Mouse (Mus musculus): ENCODE data around the gene Irgm1.

DNA sequence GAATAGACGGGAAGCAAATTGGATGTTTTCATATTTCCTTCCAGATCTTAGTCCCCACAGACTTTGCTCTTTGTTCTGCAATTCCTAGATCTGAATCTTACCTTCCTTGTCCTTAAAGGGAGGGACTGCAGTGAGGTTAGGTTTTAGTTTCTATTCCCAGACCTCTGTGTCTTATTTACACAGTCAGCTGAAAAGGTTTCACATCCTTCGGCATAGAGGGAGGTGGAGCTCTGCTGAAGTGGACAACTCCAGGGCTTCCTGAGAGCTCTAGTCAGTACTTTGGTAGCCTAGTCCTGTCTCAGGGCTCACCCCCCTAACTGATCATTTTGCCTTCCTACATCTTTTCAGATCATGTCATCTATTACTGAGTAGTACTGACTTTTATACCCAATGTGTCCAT is 30.5 kb upstream of the Irgm1 start, which contains the start of gene Gm5431:
- no peak for TF ChIP-seq CTCF (IDR thresholded peaks at IDR 0.05; ENCODE audit: control insufficient read depth, insufficient read depth, insufficient read length)
- no peak for TF ChIP-seq MAX (IDR thresholded peaks at IDR 0.05)
- no peak for TF ChIP-seq MYOG (IDR thresholded peaks at IDR 0.05; ENCODE audit: control insufficient read depth, extremely low read depth, insufficient read length)
- TF ChIP-seq FOSL1 (IDR thresholded peaks at IDR 0.05; ENCODE audit: insufficient read depth, low read length, poor library complexity, severe bottlenecking), result no peak
- no peak for TF ChIP-seq USF1 (IDR thresholded peaks at IDR 0.05; ENCODE audit: low read depth)
- no peak for TF ChIP-seq MYOD1 (IDR thresholded peaks at IDR 0.05; ENCODE audit: control insufficient read depth, insufficient read length, low read depth)

Measured in C2C12 (cell line).